Mouse (Mus musculus) forebrain, embryonic 10.5 days (tissue): ENCODE data around the gene Miga1. TPM values are rescaled to one million over a fixed set of nuclear protein-coding genes. Genes with fewer than 3 reads are reported as not detected.
"Not testable (repeated sequence)": the region's sequence is repeated elsewhere in the genome, so short reads cannot be mapped to it uniquely, and the experiment has no call there.

Experiments used
- DNase-seq: peaks from one replicate; pipeline ENCODE4 v3.0.0-alpha.2; 2017; ENCODE audit warnings: low spot score; ENCODE audit errors: extremely low spot score
- H3K27ac ChIP-seq: fragments of 300-500 bp; sonication (generic); 2 replicates; pipeline ENCODE4 v1.5.1; 2016; ENCODE audit warnings: mild to moderate bottlenecking
- H3K27me3 ChIP-seq: fragments of 300-500 bp; sonication (generic); 2 replicates; pipeline ENCODE4 v1.6.1; 2016; ENCODE audit warnings: mild to moderate bottlenecking; ENCODE audit not compliant: poor library complexity, severe bottlenecking
- H3K36me3 ChIP-seq: fragments of 300-500 bp; sonication (generic); replicated peaks from 2 replicates; pipeline ENCODE4 v1.6.1; 2016; ENCODE audit warnings: mild to moderate bottlenecking, moderate library complexity
- H3K4me1 ChIP-seq: fragments of 300-500 bp; sonication (generic); 2 replicates; pipeline ENCODE4 v1.6.1; 2016
- H3K4me3 ChIP-seq: fragments of 300-500 bp; sonication (generic); 2 replicates; pipeline ENCODE4 v1.5.1; 2016; ENCODE audit warnings: mild to moderate bottlenecking, moderate library complexity
- H3K9me3 ChIP-seq: fragments of 300-500 bp; sonication (generic); 2 replicates; pipeline ENCODE4 v1.6.1; 2016; ENCODE audit warnings: mild to moderate bottlenecking, moderate library complexity
- WGBS: fragments of 180-500 bp; shearing (Covaris S2); methylation state at CpG from one replicate; pipeline ENCODE4 v1.1.7; 2016; 5-methylcytosine and 5-hydroxymethylcytosine counted together
- polyA plus RNA-seq: library from polyadenylated mRNA; unstranded; fragments of >200 nt; fragmentation: Nextera tagmentation; extraction: Ambion mirVana; gene quantifications from 2 replicates; pipeline ENCODE4 v1.2.1, GENCODE M21; 2016

Gene Miga1
- polyA plus RNA-seq, 1 experiment from 2014 or later: 22.1 TPM

DNA sequence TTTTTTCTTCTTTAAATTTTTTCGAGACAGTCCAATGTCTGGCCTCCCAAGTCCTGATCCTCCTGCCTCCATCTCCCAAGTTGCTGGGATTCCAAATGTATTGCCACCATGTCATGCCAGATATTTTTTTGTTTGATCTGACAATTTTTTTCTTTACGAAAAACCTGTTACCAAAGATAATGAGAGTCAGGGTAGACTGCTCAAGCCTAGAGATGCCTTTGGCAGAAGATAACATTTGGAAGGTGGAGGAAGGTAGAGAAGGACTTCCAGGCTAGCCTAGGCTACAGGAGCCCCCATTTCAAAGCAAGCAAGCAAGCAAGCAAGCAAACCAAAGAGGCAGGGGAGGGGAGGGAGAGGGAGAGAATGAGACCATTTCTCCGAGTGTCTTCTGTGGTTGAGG, 7.0 kb upstream of the Miga1 start:
- Histone ChIP-seq H3K27ac (peak overlapping the region; percentile 90; the same call in 1 of the 2 replicates), H3K9me3 (no peaks in the 10 kb centered on the region), H3K4me3 (peak overlapping the region; percentile 74), H3K36me3 (peaks cover 6% of the 10 kb centered on the region; the same call in 1 of the 2 replicates), H3K27me3 (no peaks in the 10 kb centered on the region), H3K4me1 (peaks cover 26% of the 10 kb centered on the region)
- DNase-seq: no peak
- 49% methylated on average over 3 of the region's 3 CpGs for WGBS

DNA sequence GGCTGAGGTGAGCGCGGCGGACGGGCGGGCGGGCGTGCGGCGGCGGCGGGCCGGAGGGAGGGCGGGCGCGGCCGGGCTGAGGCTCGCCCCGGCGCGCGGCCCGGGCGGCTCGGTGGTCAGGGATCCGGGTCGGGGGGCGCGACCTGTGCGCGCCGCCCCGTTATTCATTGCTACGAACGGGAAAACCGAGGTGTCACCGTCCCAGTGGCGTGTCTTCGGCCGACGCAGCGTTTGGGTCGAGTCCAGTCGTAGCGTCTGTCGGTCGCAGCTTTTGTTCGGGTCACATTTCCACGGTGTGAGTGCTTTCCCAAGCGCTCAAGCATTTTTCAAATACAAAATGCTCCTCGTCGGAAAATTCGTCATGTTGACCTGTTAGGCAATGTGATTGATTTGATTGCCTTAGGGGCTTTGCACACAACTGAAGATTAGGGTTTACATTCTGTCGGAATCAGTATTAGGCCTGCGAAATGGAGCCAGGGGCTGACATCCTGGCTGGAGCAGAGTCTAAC, 6.5 kb upstream of the Miga1 start:
- Histone ChIP-seq H3K27me3 (no peaks in the 10 kb centered on the region), H3K27ac (peak overlapping the region; percentile 90), H3K4me3 (peak overlapping the region; percentile 74), H3K9me3 (no peaks in the 10 kb centered on the region), H3K36me3 (peaks cover 6% of the 10 kb centered on the region; the same call in 1 of the 2 replicates), H3K4me1 (peaks cover 26% of the 10 kb centered on the region)
- under 1% methylated on average over 54 of the region's 54 CpGs for WGBS
- DNase-seq: no peak

DNA sequence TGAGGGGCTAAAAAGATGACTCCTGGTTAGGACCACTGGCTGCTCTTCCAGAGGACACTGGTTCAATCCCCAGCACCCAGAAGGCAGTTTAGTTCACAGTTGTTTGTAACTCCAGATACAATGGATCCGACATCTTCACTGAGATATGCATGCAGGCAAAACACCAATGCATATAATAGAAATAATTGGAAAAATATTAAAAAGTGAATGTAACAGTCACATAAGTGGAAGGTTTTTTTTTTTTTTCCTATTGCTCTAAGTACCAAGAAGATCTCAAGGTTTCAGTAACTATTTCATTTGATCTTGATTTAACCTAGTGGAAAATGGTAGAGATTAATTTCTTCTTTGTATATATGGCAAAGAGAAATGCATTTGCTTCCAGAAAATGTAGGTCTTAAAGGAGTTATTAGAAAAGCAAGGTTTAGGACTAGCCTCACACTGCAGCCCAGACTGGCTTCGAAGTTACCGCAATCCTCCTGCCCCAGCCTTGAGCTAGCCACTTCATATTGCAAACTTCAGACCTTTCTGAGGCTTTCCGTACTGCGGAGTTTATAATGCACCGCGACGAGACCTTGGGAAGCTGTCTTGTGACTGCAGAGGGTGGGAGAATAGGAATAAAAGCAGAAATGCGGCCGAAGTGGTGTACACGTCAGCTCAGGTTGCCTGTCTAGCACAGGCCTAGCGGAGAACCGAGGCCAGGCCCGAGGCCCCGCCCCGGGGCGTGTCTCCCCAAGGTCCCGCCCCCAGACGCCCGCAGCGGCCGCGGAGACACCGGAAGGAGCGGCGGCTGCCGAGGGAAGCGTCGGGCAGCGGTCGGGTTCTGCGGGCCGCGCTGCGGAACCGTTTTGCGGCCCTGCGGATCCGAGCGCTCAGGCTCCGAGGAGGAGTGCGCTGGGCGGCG, 5.8 kb upstream of the Miga1 start, which contains the start of gene Usp33:
TSS of gene Usp33 (plus strand) at position 747 of the 901 bp plus-strand sequence.
- Histone ChIP-seq H3K4me3 (peak within 1 kb of the TSS; percentile 74), H3K27ac (peak within 1 kb of the TSS; percentile 90), H3K9me3 (no peaks in the 10 kb centered on the region), H3K27me3 (no peaks in the 10 kb centered on the region), H3K36me3 (peaks cover 6% of the 10 kb centered on the region; the same call in 1 of the 2 replicates), H3K4me1 (peaks cover 25% of the 10 kb centered on the region)
- 6% methylated on average over 44 of the region's 44 CpGs for WGBS
- peak; percentile 87 for DNase-seq

DNA sequence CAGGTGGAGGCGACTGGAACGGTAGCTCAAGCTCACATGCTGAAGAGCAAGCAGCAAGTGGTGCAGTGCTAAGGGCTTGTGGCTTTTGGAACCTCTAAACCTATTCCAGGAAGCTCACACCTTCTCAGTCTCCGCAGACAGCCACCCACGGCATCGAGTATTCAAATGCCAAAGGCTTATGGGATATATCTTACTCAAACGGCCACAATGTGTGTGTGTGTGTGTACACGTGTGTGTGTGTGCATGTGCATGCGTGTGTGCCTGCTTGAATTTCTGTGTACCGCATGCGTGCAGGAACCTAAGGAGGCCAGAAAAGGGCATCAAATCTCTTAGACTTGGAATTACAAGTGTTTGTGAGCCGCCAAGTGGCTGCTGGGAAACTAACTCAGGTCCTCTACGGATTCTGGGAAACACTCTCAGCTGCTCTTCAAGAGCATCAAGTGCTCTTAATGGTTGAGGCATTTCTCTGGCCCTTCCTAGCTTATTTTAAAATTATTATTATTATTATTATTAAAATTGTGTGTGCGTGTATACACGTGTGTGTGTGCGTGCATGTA, 2.8 kb upstream of the Miga1 start:
- WGBS: 90% methylated on average over 15 of the region's 15 CpGs
- no peak overlapping the region for H3K27ac ChIP-seq
- no peaks in the 10 kb centered on the region for H3K9me3 ChIP-seq
- H3K27me3 ChIP-seq: no peaks in the 10 kb centered on the region
- no peak overlapping the region for H3K4me3 ChIP-seq
- DNase-seq: no peak
- peaks cover 2% of the 10 kb centered on the region; the same call in 1 of the 2 replicates for H3K36me3 ChIP-seq
- H3K4me1 ChIP-seq: peaks cover 32% of the 10 kb centered on the region

- WGBS: 81% methylated on average over 8 of the region's 8 CpGs
- H3K27ac ChIP-seq: no peak overlapping the region
- no peak for DNase-seq
- no peak overlapping the region for H3K4me3 ChIP-seq
- H3K27me3 ChIP-seq: no peaks in the 10 kb centered on the region
- peaks cover 18% of the 10 kb centered on the region for H3K4me1 ChIP-seq
- peaks cover 62% of the 10 kb centered on the region for H3K36me3 ChIP-seq
- no peaks in the 10 kb centered on the region for H3K9me3 ChIP-seq
Measured at GRCm38 (mm10) chr3:152336085-152336484, 4.1 kb downstream of the Miga1 start.

DNA sequence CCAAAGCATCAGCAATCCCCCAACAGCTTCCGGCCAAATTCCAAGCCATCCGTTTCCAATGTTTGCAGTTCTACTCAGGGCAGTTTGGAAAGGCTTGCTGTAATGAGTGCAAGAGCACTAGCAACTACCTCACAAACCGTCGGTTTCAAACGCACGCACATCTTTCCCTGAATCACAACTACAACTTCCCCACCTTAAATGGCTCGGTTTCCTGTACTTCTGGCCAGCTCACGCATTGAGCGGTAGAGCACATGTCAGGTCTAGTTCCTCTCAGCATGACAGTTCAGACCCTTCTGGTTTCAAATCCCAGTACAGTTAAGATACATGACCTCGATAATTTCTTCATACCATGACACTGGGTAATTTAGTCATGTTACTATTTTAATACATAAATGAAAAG, 6.6 kb downstream of the Miga1 start:
- Histone ChIP-seq H3K9me3 (no peaks in the 10 kb centered on the region), H3K27me3 (no peaks in the 10 kb centered on the region), H3K36me3 (peaks cover 62% of the 10 kb centered on the region), H3K27ac (no peak overlapping the region), H3K4me3 (no peak overlapping the region), H3K4me1 (peaks cover under 1% of the 10 kb centered on the region; the same call in 1 of the 2 replicates)
- WGBS: 94% methylated on average over 10 of the region's 10 CpGs
- no peak for DNase-seq

DNA sequence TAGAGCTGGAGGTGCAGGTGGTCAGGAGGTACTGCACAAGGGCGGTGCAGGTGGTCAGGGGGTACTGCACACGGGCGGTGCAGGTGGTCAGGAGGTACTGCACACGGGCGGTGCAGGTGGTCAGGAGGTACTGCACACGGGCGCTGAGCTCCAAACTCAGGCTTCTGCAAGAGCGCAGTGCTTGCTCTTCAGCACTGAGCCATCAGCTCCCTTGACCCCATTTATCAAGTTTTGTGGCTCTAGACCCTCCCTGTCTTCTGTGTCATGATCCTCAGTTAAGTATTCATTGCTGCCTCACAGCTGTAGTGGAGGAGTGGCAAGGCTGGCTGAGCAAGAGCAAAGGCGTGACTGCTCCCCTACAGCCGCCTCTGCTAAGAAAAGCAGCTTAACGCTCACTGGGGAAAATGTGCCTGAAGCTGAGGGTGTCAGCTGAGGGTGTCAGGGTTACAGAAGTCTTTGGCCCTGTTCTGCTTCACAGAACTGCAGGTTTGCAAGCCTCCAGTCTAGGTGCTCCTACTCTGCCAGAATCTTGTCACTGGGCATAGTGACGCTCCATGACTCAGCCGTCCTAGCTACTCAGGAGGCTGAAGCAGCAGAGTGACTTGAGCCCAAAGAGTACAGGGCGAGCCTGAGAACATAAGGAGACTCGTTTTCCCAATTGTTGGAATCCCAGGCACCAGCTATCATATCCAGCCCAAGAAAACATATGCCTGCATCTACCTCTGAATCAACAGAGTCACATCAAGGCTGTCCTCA, 7.5 kb downstream of the Miga1 start:
- Histone ChIP-seq H3K4me1 (no peaks in the 10 kb centered on the region), H3K27ac (no peak overlapping the region), H3K4me3 (no peak overlapping the region), H3K36me3 (peaks cover 57% of the 10 kb centered on the region), H3K9me3 (no peaks in the 10 kb centered on the region), H3K27me3 (no peaks in the 10 kb centered on the region)
- no peak for DNase-seq
- 94% methylated on average over 15 of the region's 15 CpGs for WGBS

- Histone ChIP-seq H3K27ac (no peak overlapping the region), H3K27me3 (no peaks in the 10 kb centered on the region), H3K4me1 (no peaks in the 10 kb centered on the region), H3K36me3 (peaks cover 51% of the 10 kb centered on the region), H3K4me3 (no peak overlapping the region), H3K9me3 (no peaks in the 10 kb centered on the region)
- DNase-seq: no peak
- WGBS: 93% methylated on average over 6 of the region's 6 CpGs
Measured at GRCm38 (mm10) chr3:152332104-152332503, 8.1 kb downstream of the Miga1 start.

DNA sequence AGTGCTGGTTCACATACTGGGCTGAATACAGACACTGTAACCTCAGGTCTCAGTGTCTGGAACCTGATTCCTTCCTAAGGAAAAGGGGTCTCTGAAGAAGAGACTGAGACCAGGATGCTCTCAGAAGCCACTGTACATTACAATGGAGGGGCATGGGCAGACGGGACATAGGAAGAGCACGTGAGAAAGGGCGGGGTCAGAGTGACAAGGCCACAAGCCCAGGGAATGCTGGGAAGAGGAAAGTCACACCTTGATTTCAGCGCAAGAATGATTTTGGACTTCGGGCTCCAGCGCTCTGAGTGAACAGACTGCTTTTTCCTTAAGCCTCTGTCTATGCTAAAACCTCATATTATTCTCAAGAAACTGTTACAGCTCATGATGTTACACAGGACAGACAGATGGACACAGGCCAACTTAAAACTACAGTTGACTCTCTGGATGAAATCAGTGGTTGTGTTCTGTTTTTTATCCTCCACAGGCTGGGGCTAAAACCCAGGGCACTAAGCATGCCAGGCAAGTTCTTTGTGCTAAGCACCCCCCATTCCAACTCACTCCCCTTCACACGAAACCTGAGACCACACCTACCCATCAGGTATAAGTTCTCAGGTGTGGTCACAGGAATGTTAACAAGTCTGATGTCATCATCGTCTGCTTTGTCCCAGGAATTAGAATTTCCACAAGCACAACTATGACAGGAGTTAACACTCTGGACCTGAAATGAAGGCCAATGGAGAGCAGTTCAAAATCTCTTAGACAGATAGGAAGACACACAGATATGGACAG, 18.3 kb downstream of the Miga1 start:
- Histone ChIP-seq H3K4me1 (no peaks in the 10 kb centered on the region), H3K27ac (no peak overlapping the region), H3K27me3 (no peaks in the 10 kb centered on the region), H3K36me3 (peaks cover 36% of the 10 kb centered on the region), H3K9me3 (no peaks in the 10 kb centered on the region), H3K4me3 (no peak overlapping the region)
- 95% methylated on average over 8 of the region's 8 CpGs for WGBS
- no peak for DNase-seq

DNA sequence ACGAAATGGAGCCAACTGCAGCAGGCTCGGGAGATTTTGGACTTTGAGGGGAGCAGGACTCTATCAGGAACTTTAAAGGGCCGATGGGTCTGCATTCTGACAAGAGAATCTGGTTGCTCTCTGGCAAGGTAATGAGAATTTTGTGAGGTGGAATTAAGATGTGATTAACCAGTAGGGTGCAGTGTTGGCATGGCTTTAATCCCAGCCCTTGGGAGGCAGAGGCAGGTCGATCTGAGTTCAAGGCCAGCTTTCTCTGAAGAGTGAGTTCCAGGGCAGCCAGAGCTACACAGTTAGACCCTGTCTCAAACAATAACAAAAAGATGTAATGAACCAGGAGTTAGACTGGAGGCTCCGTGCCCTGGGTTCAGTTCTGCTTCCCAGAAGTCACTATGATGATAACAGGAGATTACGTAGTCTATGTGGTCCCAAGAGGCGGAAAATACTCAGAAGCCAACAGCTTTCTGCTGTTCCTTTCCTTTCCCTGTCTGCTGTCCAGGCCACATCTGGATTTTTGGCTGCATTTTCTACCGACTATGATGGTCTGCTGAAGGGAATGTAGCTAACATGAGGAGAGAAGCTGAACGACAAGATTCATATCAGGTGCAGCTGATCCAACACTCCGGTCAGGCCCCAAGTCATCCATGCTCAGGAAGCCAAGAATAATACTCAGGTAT, 19.1 kb downstream of the Miga1 start:
- no peak for DNase-seq
- Histone ChIP-seq H3K36me3 (peaks cover 39% of the 10 kb centered on the region), H3K9me3 (no peaks in the 10 kb centered on the region), H3K4me1 (no peaks in the 10 kb centered on the region), H3K27ac (no peak overlapping the region), H3K27me3 (no peaks in the 10 kb centered on the region), H3K4me3 (no peak overlapping the region)
- 92% methylated on average over 10 of the region's 10 CpGs for WGBS

- H3K36me3 ChIP-seq: peaks cover 42% of the 10 kb centered on the region
- H3K4me3 ChIP-seq, H3K9me3 ChIP-seq, H3K4me1 ChIP-seq, H3K27me3 ChIP-seq, DNase-seq, H3K27ac ChIP-seq: not testable (repeated sequence)
- 87% methylated on average over 9 of the region's 9 CpGs for whole genome bisulfite sequencing
Measured at GRCm38 (mm10) chr3:152316447-152317173, 23.6 kb downstream of the Miga1 start.
